Mouse (Mus musculus) lung, embryonic 14.5 days (tissue): ENCODE results near the gene Dclk1. TPM values are rescaled to one million over a fixed set of nuclear protein-coding genes. Genes with fewer than 3 reads are reported as not detected.

Experiments
- ATAC-seq: fragments of 200-750 bp; cut with Nextera tagmentation; 2 replicates; pipeline ENCODE4 v1.8.0; 2017; ENCODE audit warnings: mild to moderate bottlenecking, moderate TSS enrichment, moderate library complexity; ENCODE audit not compliant: insufficient read depth
- DNase-seq: peaks from one replicate; pipeline ENCODE4 v3.0.0-alpha.2; 2015
- H3K27ac ChIP-seq: fragments of 300-500 bp; sonication (generic); 2 replicates; pipeline ENCODE4 v1.5.1; 2014; ENCODE audit warnings: low read depth, mild to moderate bottlenecking, moderate library complexity
- H3K27me3 ChIP-seq: fragments of 300-500 bp; sonication (generic); 2 replicates; pipeline ENCODE4 v1.6.1; 2014; ENCODE audit warnings: low read length, control low read depth; ENCODE audit not compliant: insufficient read depth
- H3K36me3 ChIP-seq: fragments of 300-500 bp; sonication (generic); 2 replicates; pipeline ENCODE4 v1.6.1; 2014; ENCODE audit warnings: control low read depth; ENCODE audit not compliant: insufficient read depth
- H3K4me1 ChIP-seq: fragments of 300-500 bp; sonication (generic); 2 replicates; pipeline ENCODE4 v1.6.1; 2014; ENCODE audit warnings: antibody characterized with exemption, control low read depth; ENCODE audit not compliant: insufficient read depth
- H3K4me2 ChIP-seq: fragments of 300-500 bp; sonication (generic); 2 replicates; pipeline ENCODE4 v1.6.1; 2014; ENCODE audit warnings: mild to moderate bottlenecking
- H3K4me3 ChIP-seq: fragments of 300-500 bp; sonication (generic); 2 replicates; pipeline ENCODE4 v1.5.1; 2014; ENCODE audit warnings: low read depth, low read length
- H3K9ac ChIP-seq: fragments of 300-500 bp; sonication (generic); 2 replicates; pipeline ENCODE4 v1.6.1; 2014
- H3K9me3 ChIP-seq: fragments of 300-500 bp; sonication (generic); 2 replicates; pipeline ENCODE4 v1.6.1; 2016; ENCODE audit warnings: low read depth, low read length, control low read depth
- CTCF ChIP-seq: IDR thresholded peaks from 2 replicates; pipeline ENCODE4 v1.5.1; 2016; ENCODE audit warnings: antibody characterized with exemption, low read depth
- whole genome bisulfite sequencing: fragments of 180-500 bp; shearing (Covaris S2); extraction: QIAGEN DNeasy Blood & Tissue Kit; methylation state at CpG from one replicate; pipeline ENCODE4 v1.1.7; 2014; 5-methylcytosine and 5-hydroxymethylcytosine counted together
- polyA plus RNA-seq: library from polyadenylated mRNA; unstranded; fragments of >200 nt; fragmentation: Nextera tagmentation; extraction: Ambion mirVana; gene quantifications from 2 replicates; pipeline ENCODE4 v1.2.1, GENCODE M21; 2014

Gene Dclk1
- polyA plus RNA-seq, 1 experiment from 2014 or later = 11.3 TPM

DNA sequence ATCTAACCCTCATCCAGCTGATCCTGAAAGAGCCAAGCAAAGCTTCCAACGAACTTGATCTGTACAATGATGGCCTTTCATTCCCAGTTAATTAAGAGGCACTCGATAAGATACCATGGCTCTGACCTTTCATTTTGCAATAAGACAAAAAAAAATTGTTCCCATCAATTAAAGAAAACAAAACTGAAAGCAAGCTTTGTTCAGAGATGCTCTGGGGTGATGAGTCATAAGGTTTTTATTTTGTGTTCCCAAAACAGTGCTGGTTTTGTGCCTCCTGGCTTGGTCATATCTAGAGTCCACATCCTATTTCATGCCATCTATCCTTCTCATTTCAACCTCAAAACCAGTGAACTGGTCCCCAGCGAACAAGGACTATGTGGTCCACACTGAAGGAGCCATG, 91.3 kb downstream of the Dclk1 start:
- H3K4me3 ChIP-seq = no peak overlapping the region
- H3K9me3 ChIP-seq = no peaks in the 10 kb centered on the region
- no peak for ATAC-seq
- H3K27ac ChIP-seq = no peak overlapping the region
- no peaks in the 10 kb centered on the region for H3K4me1 ChIP-seq
- no peak for DNase-seq
- no peak overlapping the region for H3K4me2 ChIP-seq
- no peaks in the 10 kb centered on the region for H3K36me3 ChIP-seq
- H3K9ac ChIP-seq = no peak overlapping the region
- WGBS = 74% methylated on average over 3 of the region's 3 CpGs
- TF ChIP-seq CTCF = no peak
- H3K27me3 ChIP-seq = no peaks in the 10 kb centered on the region

DNA sequence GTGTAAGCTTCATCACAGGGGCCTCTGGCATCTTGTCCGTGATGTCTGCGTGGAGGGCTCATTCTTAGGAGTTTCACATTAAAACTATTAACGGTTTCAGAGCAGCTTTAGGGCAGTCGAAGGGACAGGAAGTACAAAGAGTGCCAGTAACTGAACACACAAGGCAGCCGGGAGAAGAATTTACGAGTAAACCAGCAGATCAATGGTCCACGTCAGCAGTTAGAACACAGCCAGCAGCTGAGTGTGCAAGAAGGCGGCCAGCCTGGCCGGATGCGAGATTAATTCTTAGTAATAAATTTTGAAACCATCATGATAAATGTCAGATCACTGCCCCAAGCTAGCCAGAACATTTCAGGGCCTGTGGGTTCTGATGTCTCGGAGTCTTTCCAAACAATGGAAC, 94.7 kb downstream of the Dclk1 start:
- Histone ChIP-seq H3K36me3 (no peaks in the 10 kb centered on the region), H3K27me3 (no peaks in the 10 kb centered on the region), H3K9me3 (no peaks in the 10 kb centered on the region), H3K4me2 (no peak overlapping the region), H3K4me1 (no peaks in the 10 kb centered on the region), H3K9ac (no peak overlapping the region), H3K4me3 (no peak overlapping the region), H3K27ac (peak overlapping the region; percentile 63; the same call in 1 of the 2 replicates)
- 57% methylated on average over 11 of the region's 11 CpGs for WGBS
- DNase-seq (peak; percentile 75), ATAC-seq (peak; percentile 62; the same call in 1 of the 2 replicates)
- TF ChIP-seq CTCF = no peak

DNA sequence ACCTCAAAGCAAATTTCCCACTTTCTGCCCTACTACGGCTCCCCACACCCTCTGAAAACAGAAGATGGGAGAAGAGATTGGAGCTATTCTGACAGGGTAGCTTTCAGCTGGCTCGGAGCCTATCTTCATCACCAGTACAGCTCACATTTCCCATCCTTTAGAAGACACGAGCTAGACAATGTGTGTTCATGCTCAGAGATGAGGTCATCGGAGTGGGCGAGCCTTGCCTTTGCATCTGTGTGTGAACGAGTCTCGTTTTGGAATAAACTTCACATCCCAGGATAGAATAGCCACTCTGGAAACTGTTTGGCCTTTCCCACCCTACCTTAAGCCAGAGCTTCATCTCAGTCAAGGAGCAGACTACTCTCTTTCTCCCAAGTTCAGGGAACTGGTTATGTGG, 95.5 kb downstream of the Dclk1 start:
- no peaks in the 10 kb centered on the region for H3K27me3 ChIP-seq
- TF ChIP-seq CTCF = no peak
- ATAC-seq (no peak), DNase-seq (no peak)
- H3K4me2 ChIP-seq = no peak overlapping the region
- no peaks in the 10 kb centered on the region for H3K4me1 ChIP-seq
- H3K9me3 ChIP-seq = no peaks in the 10 kb centered on the region
- WGBS = 85% methylated on average over 7 of the region's 7 CpGs
- no peak overlapping the region for H3K27ac ChIP-seq
- H3K4me3 ChIP-seq = no peak overlapping the region
- H3K9ac ChIP-seq = no peak overlapping the region
- H3K36me3 ChIP-seq = no peaks in the 10 kb centered on the region

DNA sequence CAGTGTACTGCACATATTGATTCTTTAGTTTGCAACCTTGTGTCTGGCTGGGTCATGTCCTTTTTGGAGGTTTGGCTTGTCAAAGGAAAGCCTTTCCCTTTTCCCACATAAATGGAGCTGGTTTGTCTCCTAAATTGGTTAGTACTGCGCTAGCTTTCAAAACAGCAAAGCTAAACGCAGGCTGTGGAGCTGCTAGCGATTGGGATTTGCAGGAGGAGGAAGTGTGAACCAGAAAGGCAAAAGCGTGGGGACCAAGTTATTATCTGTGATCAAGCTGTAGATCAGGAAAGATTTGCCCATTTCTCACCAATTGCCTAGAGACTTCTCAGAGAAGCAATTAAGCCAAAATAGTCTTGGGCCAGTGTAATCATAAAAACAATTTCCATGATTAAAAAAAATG, 100.3 kb downstream of the Dclk1 start:
- no peaks in the 10 kb centered on the region for H3K36me3 ChIP-seq
- H3K27ac ChIP-seq = no peak overlapping the region
- H3K9ac ChIP-seq = no peak overlapping the region
- no peak overlapping the region for H3K4me2 ChIP-seq
- H3K27me3 ChIP-seq = no peaks in the 10 kb centered on the region
- TF ChIP-seq CTCF = no peak
- H3K4me3 ChIP-seq = no peak overlapping the region
- H3K4me1 ChIP-seq = no peaks in the 10 kb centered on the region
- WGBS = 76% methylated on average over 4 of the region's 4 CpGs
- no peak for ATAC-seq
- H3K9me3 ChIP-seq = no peaks in the 10 kb centered on the region
- DNase-seq = no peak

DNA sequence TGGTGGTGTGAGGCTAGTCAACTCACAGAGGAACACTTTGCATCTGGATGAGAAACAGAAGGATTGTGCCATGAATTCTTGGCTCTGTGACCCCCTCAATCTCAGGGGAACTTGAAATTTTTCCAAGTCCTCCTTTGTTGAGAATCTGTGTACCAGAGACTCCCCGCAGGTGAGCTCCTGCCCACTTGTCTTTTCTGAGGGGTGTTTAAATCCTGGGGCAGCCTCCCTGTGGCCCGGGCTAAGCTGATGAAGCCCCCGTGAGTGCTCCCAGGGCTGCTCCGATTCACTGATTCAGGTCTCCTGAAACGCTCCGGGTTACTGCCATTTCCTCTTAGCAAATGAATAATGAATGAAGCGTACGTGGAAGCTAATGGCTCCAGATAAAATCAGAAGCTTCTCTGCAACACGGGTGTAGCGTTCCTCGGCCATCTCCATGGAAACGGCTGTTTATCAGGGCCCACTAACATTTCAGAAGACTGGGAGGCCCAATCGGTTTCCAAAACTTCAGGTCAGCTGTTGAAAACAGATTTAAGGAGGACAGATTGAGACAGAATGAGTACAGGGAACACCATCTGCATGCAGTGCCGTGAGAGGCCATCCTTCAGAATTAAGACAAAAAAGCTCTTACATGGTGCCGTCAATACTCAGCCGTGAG, 105.3 kb downstream of the Dclk1 start:
- peak; percentile 15 for DNase-seq
- Histone ChIP-seq H3K4me3 (no peak overlapping the region), H3K36me3 (no peaks in the 10 kb centered on the region), H3K27me3 (no peaks in the 10 kb centered on the region), H3K9me3 (no peaks in the 10 kb centered on the region), H3K27ac (no peak overlapping the region; the same call in 1 of the 2 replicates), H3K4me1 (no peaks in the 10 kb centered on the region; the same call in 1 of the 2 replicates), H3K9ac (no peak overlapping the region), H3K4me2 (peak overlapping the region; percentile 5; the same call in 1 of the 2 replicates)
- no peak for ATAC-seq
- TF ChIP-seq CTCF = no peak
- 18% methylated on average over 16 of the region's 16 CpGs for WGBS

DNA sequence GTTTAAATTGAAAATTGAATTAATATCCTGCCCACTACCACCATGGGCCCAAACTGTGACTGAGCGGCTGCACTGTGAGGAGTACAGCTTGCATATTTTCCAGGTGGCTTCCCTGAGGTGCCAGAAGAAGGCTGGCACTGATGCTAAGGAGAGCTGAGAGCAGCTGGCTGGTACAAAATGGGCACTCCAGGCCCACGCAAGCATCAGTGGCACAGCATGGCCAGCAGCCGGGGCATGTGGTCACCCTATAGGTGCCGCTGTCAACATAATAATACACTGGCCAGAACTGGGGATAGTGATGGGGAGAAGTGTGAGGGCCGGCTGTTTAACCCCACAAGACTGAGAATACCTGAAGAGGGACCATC, 105.8 kb downstream of the Dclk1 start:
- H3K27ac ChIP-seq = no peak overlapping the region
- no peaks in the 10 kb centered on the region for H3K9me3 ChIP-seq
- no peaks in the 10 kb centered on the region; the same call in 1 of the 2 replicates for H3K4me1 ChIP-seq
- no peak overlapping the region for H3K4me3 ChIP-seq
- DNase-seq (no peak), ATAC-seq (no peak)
- no peak overlapping the region for H3K4me2 ChIP-seq
- WGBS = 83% methylated on average over 5 of the region's 5 CpGs
- H3K27me3 ChIP-seq = no peaks in the 10 kb centered on the region
- no peak overlapping the region for H3K9ac ChIP-seq
- no peak for TF ChIP-seq CTCF
- H3K36me3 ChIP-seq = no peaks in the 10 kb centered on the region

DNA sequence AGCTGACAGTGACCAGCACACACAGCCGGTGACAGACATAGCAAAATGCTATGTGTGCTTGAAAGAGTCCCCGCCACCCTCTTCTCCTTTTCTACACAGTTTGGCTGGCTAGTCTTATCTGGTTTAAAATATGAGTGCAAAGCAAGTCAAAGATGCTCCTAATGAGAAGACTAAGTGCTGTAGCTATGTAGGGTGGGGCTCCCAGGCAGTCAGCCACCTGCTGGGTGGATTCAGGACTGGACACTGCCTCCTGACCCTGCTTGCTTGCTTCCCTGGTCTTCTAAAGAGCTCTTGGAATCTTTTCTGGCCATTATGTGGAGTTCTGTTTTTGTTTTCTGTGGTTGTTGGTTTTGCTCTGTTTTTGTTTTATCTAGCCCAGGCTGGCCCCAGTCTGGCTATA, 108.0 kb downstream of the Dclk1 start:
- WGBS = 77% methylated on average over 2 of the region's 2 CpGs
- DNase-seq (no peak), ATAC-seq (no peak)
- H3K9ac ChIP-seq = no peak overlapping the region
- no peak overlapping the region for H3K27ac ChIP-seq
- no peak overlapping the region for H3K4me2 ChIP-seq
- no peaks in the 10 kb centered on the region for H3K36me3 ChIP-seq
- no peaks in the 10 kb centered on the region for H3K27me3 ChIP-seq
- no peak overlapping the region for H3K4me3 ChIP-seq
- no peaks in the 10 kb centered on the region for H3K9me3 ChIP-seq
- no peak for TF ChIP-seq CTCF
- H3K4me1 ChIP-seq = no peaks in the 10 kb centered on the region; the same call in 1 of the 2 replicates
